Mouse (Mus musculus) brain, embryonic 14.5 days (tissue): ENCODE results near the gene 1810055G02Rik.

Experiments
- CTCF ChIP-seq: fragments of 200-500 bp; IDR thresholded peaks from 2 replicates; pipeline ENCODE4 v1.5.1; 2012; ENCODE audit warnings: inconsistent platforms, mild to moderate bottlenecking, moderate library complexity, borderline replicate concordance; ENCODE audit not compliant: insufficient read depth, insufficient read length; ENCODE audit errors: extremely low read depth
- POLR2A ChIP-seq: fragments of 200-500 bp; IDR thresholded peaks from 2 replicates; pipeline ENCODE4 v1.6.1; 2012; ENCODE audit warnings: mild to moderate bottlenecking, inconsistent platforms, borderline replicate concordance; ENCODE audit not compliant: poor library complexity, insufficient read depth, insufficient read length, severe bottlenecking; ENCODE audit errors: extremely low read depth

GRCm38 (mm10) chr19:3719362-3719891, 11.3 kb downstream of the 1810055G02Rik start:
- TF ChIP-seq POLR2A, result no peak
- TF ChIP-seq CTCF, result peak; percentile 55
